Mouse (Mus musculus) heart, embryonic 14.5 days (tissue): ENCODE data around the gene Slc27a5. TPM values are rescaled to one million over a fixed set of nuclear protein-coding genes. Genes with fewer than 3 reads are reported as not detected.

Experiments
- ATAC-seq: fragments of 200-750 bp; cut with Nextera tagmentation; 2 replicates; pipeline ENCODE4 v1.8.0; 2017; ENCODE audit warnings: low read depth, moderate TSS enrichment; ENCODE audit not compliant: insufficient number of reproducible peaks, insufficient read depth, low FRiP score
- H3K27ac ChIP-seq, 2 experiments: fragments of 200-500 bp in 1 of 2; fragments of 300-500 bp in 1 of 2; sonication (generic) in 1 of 2; replicated peaks in 1 of 2; 2 replicates each; pipeline ENCODE4 v1.5.1; 2012 to 2014; ENCODE audit warnings: low read depth in 2 of 2, low read length in 2 of 2, control low read depth in 1 of 2, mild to moderate bottlenecking in 1 of 2, mixed read lengths in 1 of 2; ENCODE audit not compliant: control insufficient read depth in 1 of 2, insufficient read depth in 1 of 2
- H3K27me3 ChIP-seq: fragments of 300-500 bp; sonication (generic); 2 replicates; pipeline ENCODE4 v1.6.1; 2014; ENCODE audit warnings: mild to moderate bottlenecking, low read length, control low read depth; ENCODE audit not compliant: control insufficient read depth, insufficient read depth
- H3K36me3 ChIP-seq: fragments of 300-500 bp; sonication (generic); 2 replicates; pipeline ENCODE4 v1.6.1; 2014; ENCODE audit warnings: mild to moderate bottlenecking, control low read depth, low read length, mixed read lengths; ENCODE audit not compliant: control insufficient read depth, insufficient read depth
- H3K4me1 ChIP-seq, 2 experiments: fragments of 200-500 bp in 1 of 2; fragments of 300-500 bp in 1 of 2; sonication (generic) in 1 of 2; 2 replicates each; pipeline ENCODE4 v1.6.1; 2012 to 2014; ENCODE audit warnings: low read length in 2 of 2, control low read depth in 1 of 2, mixed read lengths in 1 of 2; ENCODE audit not compliant: control insufficient read depth in 2 of 2, insufficient read depth in 2 of 2
- H3K4me2 ChIP-seq: fragments of 300-500 bp; sonication (generic); 2 replicates; pipeline ENCODE4 v1.6.1; 2014; ENCODE audit warnings: mild to moderate bottlenecking, low read length
- H3K4me3 ChIP-seq, 2 experiments: fragments of 200-500 bp in 1 of 2; fragments of 300-500 bp in 1 of 2; sonication (generic) in 1 of 2; 2 replicates each; pipeline ENCODE4 v1.5.1; 2012 to 2014; ENCODE audit warnings: low read length in 2 of 2, mild to moderate bottlenecking in 2 of 2, control low read depth in 1 of 2, low read depth in 1 of 2, moderate library complexity in 1 of 2; ENCODE audit not compliant: control insufficient read depth in 1 of 2, insufficient read depth in 1 of 2
- H3K9ac ChIP-seq: fragments of 300-500 bp; sonication (generic); 2 replicates; pipeline ENCODE4 v1.6.1; 2014; ENCODE audit warnings: mild to moderate bottlenecking, low read length
- H3K9me3 ChIP-seq: fragments of 300-500 bp; sonication (generic); 2 replicates; pipeline ENCODE4 v1.6.1; 2016; ENCODE audit warnings: low read length, control low read depth; ENCODE audit not compliant: control insufficient read depth
- WGBS: fragments of 180-500 bp; shearing (Covaris S2); extraction: QIAGEN DNeasy Blood & Tissue Kit; methylation state at CpG from one replicate; pipeline ENCODE4 v1.1.7; 2014; 5-methylcytosine and 5-hydroxymethylcytosine counted together
- polyA plus RNA-seq: library from polyadenylated mRNA; unstranded; fragments of >200 nt; fragmentation: Nextera tagmentation; extraction: Ambion mirVana; gene quantifications from 2 replicates; pipeline ENCODE4 v1.2.1, GENCODE M21; 2014

The Slc27a5 gene
- polyA plus RNA-seq, 1 experiment from 2014 or later = not detected

DNA sequence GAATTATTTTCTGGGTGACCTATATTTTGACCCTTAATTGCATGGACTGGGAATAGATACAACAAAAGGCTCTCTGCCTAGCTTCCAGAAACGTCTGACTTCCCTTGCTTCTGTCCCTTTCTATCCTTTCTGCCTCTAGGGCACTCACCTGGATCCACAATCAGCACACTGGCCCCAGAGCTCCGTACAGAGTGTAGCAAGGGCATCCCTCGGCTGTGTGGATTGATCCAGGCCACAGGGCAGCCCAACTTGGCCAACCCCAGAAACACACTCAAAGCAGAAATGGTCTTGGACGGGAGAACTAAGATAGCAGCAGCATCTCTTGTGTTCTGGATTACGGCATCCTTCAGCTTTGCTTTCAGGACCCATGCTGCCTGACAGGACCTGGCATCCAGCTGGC, 762 bp downstream of the Slc27a5 start:
- no peak for ATAC-seq
- 59% methylated on average over 5 of the region's 5 CpGs for WGBS
- Histone ChIP-seq H3K9me3 (no peaks in the 10 kb centered on the region), H3K4me3 (no peak overlapping the region), H3K9ac (no peak overlapping the region), H3K27me3 (no peaks in the 10 kb centered on the region), H3K27ac (no peak overlapping the region), H3K4me2 (no peak overlapping the region), H3K4me1 (no peaks in the 10 kb centered on the region), H3K36me3 (no peaks in the 10 kb centered on the region)

- Histone ChIP-seq H3K9me3 (no peaks in the 10 kb centered on the region), H3K27ac (no peak overlapping the region), H3K9ac (no peak overlapping the region), H3K4me2 (no peak overlapping the region), H3K4me1 (no peaks in the 10 kb centered on the region), H3K4me3 (no peak overlapping the region), H3K36me3 (no peaks in the 10 kb centered on the region), H3K27me3 (no peaks in the 10 kb centered on the region)
- no peak for ATAC-seq
Measured at GRCm38 (mm10) chr7:12995862-12996261, 2.1 kb downstream of the Slc27a5 start.

DNA sequence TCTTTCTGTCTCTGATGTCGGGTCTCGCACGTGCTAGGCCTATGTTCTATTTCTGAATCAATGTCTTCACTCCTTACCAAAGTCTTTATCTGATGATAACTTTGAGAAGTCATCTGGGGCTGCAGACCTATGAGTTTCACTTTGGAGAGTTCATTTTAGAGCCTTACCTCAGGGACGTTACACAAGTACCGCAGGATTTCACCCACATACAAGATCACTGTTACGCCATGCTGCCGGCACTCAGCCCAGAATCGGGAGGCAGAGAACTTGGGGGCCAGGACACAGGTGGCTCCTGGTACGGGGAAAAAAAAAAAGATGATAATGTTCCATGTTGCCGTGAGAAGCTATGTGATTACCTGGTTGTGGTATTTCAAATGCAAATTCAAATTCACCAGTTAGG, 4.8 kb downstream of the Slc27a5 start:
- WGBS = 80% methylated on average over 10 of the region's 10 CpGs
- H3K4me3 ChIP-seq = no peak overlapping the region
- no peak overlapping the region for H3K9ac ChIP-seq
- H3K36me3 ChIP-seq = no peaks in the 10 kb centered on the region
- ATAC-seq = no peak
- no peaks in the 10 kb centered on the region for H3K4me1 ChIP-seq
- H3K9me3 ChIP-seq = no peaks in the 10 kb centered on the region
- H3K4me2 ChIP-seq = no peak overlapping the region
- H3K27me3 ChIP-seq = no peaks in the 10 kb centered on the region
- no peak overlapping the region for H3K27ac ChIP-seq

DNA sequence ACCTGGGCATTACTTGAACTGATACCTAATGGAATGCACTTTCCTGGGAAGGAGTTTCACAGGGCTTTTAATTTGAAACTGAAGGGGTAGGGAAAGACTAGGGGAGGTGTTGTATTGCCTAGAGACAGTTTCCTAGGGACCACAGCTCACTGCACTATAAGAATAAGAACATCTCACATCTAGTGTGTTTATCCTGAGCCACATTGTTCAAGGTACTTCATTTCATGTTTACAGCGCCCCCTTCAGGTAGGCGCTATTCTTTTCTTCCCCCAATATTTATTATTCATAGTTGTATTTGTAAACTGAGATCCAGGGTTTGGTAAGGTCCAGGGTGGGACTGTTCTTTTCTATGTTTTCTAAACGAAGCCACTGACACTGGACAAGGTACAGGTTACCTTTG, 5.8 kb downstream of the Slc27a5 start:
- Histone ChIP-seq H3K4me1 (no peaks in the 10 kb centered on the region), H3K4me2 (no peak overlapping the region), H3K9ac (no peak overlapping the region), H3K9me3 (no peaks in the 10 kb centered on the region), H3K27ac (no peak overlapping the region), H3K27me3 (no peaks in the 10 kb centered on the region), H3K36me3 (no peaks in the 10 kb centered on the region), H3K4me3 (no peak overlapping the region)
- WGBS = 5% methylated on average over 3 of the region's 3 CpGs
- ATAC-seq = no peak

- no peak for ATAC-seq
- H3K27ac ChIP-seq = no peak overlapping the region
- H3K27me3 ChIP-seq = no peaks in the 10 kb centered on the region
- no peaks in the 10 kb centered on the region for H3K4me1 ChIP-seq
- WGBS = 78% methylated on average over 8 of the region's 8 CpGs
- H3K9me3 ChIP-seq = no peaks in the 10 kb centered on the region
- H3K4me2 ChIP-seq = no peak overlapping the region
- H3K4me3 ChIP-seq = no peak overlapping the region
- H3K36me3 ChIP-seq = peaks cover 3% of the 10 kb centered on the region; the same call in 1 of the 2 replicates
- no peak overlapping the region for H3K9ac ChIP-seq
Measured at GRCm38 (mm10) chr7:12987409-12988189, 10.4 kb downstream of the Slc27a5 start.

DNA sequence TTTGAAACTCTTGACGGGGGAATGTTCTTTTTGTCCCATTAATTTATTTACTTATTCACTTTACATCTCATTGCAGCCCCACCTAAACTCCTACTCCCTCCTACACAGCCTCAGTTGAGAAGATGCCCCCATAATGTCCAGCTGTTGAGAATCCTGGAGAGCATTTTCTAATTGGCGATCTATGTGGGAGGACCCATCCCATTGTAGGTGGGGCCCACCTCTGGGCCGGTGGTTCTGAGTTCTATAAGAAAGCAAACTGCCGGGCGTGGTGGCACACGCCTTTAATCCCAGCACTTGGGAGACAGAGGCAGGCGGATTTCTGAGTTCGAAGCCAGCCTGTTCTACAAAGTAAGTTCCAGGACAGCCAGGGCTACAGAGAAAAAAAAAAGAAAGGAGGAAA, 11.1 kb downstream of the Slc27a5 start:
- ATAC-seq = no peak
- H3K4me2 ChIP-seq = no peak overlapping the region
- H3K9ac ChIP-seq = no peak overlapping the region
- H3K36me3 ChIP-seq = peaks cover 7% of the 10 kb centered on the region; the same call in 1 of the 2 replicates
- no peaks in the 10 kb centered on the region for H3K4me1 ChIP-seq
- WGBS = 80% methylated on average over 8 of the region's 8 CpGs
- no peak overlapping the region for H3K27ac ChIP-seq
- no peaks in the 10 kb centered on the region for H3K27me3 ChIP-seq
- H3K9me3 ChIP-seq = no peaks in the 10 kb centered on the region
- no peak overlapping the region for H3K4me3 ChIP-seq

- no peak overlapping the region for H3K4me2 ChIP-seq
- H3K4me1 ChIP-seq = no peaks in the 10 kb centered on the region
- no peak for ATAC-seq
- H3K36me3 ChIP-seq = peaks cover 7% of the 10 kb centered on the region; the same call in 1 of the 2 replicates
- no peaks in the 10 kb centered on the region for H3K27me3 ChIP-seq
- 78% methylated on average over 1 of the region's 1 CpGs for WGBS
- H3K27ac ChIP-seq = no peak overlapping the region
- H3K9ac ChIP-seq = no peak overlapping the region
- H3K9me3 ChIP-seq = no peaks in the 10 kb centered on the region
- no peak overlapping the region for H3K4me3 ChIP-seq
Measured at GRCm38 (mm10) chr7:12985724-12986123, 12.3 kb downstream of the Slc27a5 start.

GRCm38 (mm10) chr7:12980291-12980690, 17.7 kb downstream of the Slc27a5 start:
- no peaks in the 10 kb centered on the region for H3K9me3 ChIP-seq
- H3K4me1 ChIP-seq = peaks cover 9% of the 10 kb centered on the region in 2 experiments
- H3K4me3 ChIP-seq = no peak overlapping the region
- no peak overlapping the region for H3K9ac ChIP-seq
- H3K36me3 ChIP-seq = peaks cover 7% of the 10 kb centered on the region; the same call in 1 of the 2 replicates
- WGBS = 81% methylated on average over 7 of the region's 7 CpGs
- H3K4me2 ChIP-seq = no peak overlapping the region
- H3K27ac ChIP-seq = no peak overlapping the region
- H3K27me3 ChIP-seq = no peaks in the 10 kb centered on the region
- no peak for ATAC-seq
